Mouse (Mus musculus): Measurements from ENCODE around the gene Nktr. TPM values are rescaled to one million over a fixed set of nuclear protein-coding genes. Genes with fewer than 3 reads are reported as not detected.
A peak's percentile ranks its signal among the peaks of the same experiment; 100 is the strongest.

Gene Nktr
- polyA plus RNA-seq, 1 experiment, result 127 TPM

DNA sequence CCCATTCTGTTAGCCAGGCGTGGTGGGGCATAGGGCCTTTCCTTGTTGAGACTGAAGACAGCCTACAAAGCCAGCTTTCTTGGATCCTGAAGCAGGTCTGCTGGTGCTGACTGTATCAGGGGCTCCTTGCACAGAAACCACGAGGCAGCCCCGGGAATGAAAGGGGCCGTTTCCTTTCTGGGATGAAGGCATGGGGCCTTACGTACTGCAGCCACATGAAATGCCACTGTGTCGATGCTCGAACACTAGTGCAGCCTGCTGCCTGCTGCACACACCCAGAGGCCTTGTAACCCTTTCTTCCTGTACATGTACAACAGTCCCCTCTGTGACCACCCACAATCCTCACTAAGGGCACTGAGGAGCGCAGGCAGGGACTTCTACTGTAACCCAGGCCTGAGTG lies 37.8 kb upstream of the Nktr start:
- no peak for TF ChIP-seq POLR2A (IDR thresholded peaks at IDR 0.05; ENCODE audit: extremely low read depth, insufficient read depth, low read length)
- TF ChIP-seq CTCF (IDR thresholded peaks at IDR 0.05; ENCODE audit: extremely low read depth, insufficient read depth, low read length), result no peak
- H3K27ac ChIP-seq (ENCODE audit: insufficient read depth, low read length), result no peak overlapping the region

DNA sequence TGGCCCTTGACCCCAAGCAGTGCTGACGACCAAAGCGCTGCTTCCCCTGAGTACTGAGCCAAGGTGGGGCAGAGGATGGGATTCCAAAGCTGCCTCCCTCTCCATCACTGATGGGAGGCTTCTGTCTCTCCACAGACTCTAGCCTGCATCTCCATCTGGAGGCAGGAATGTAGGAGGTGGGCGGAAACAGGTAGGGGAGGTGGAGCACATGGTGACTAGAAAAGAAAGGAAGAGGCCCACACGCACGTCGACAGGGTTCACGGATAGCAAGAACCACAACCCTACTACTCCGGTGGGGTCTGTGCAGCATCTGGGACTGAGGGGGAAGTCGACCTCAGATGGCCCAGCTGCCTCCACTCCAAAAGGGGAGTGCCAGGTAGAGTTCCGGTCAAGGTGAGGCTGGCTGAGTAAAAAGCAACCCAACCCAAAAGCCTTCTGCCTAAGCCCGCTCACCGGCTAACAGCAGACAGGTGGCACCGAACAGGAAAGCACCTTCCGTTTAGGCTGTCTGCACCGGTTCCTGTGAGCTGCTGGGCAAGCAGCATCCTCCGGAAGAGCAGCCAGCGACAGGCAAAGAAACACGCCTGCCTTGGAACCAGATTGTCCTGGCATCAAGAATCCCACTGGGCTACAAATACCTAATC lies 36.8 kb upstream of the Nktr start:
- Histone ChIP-seq H3K4me3 (ENCODE audit: insufficient read depth, low read length) (no peak overlapping the region), H3K4me1 (ENCODE audit: control insufficient read depth, insufficient read depth, low read length) (no peaks in the 10 kb centered on the region), H3K27ac (ENCODE audit: insufficient read depth, low read length) (no peak overlapping the region)
- TF ChIP-seq CTCF (IDR thresholded peaks at IDR 0.05; ENCODE audit: extremely low read depth, insufficient read depth, low read length) (no peak), POLR2A (IDR thresholded peaks at IDR 0.05; ENCODE audit: extremely low read depth, insufficient read depth, low read length) (no peak)

More for the DNA sequence above, 37.8 kb upstream of the Nktr start:
- H3K4me1 ChIP-seq (ENCODE audit: control insufficient read depth, insufficient read depth, low read length), result no peaks in the 10 kb centered on the region
- no peak overlapping the region for H3K4me3 ChIP-seq (ENCODE audit: insufficient read depth, low read length)

DNA sequence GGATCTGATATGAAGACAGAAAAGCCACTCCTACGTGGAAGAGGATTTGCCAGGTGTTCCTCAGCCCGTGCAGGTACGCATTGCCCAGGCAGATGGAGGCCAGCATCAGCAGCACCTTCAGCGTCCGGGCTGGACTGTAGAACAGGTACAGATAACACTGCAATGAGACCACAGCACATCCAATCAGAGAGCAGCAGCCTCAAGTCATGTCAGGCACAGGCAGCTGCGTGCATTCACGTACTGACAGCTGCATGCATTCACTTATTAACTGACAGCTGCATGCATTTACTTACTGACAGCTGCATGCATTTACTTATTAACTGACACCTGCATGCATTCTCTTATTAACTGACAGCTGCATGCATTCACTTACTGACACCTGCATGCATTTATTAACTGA lies 34.3 kb upstream of the Nktr start:
- H3K27ac ChIP-seq (ENCODE audit: insufficient read depth, low read length), result no peak overlapping the region
- H3K4me1 ChIP-seq (ENCODE audit: control insufficient read depth, insufficient read depth, low read length), result no peaks in the 10 kb centered on the region
- H3K4me3 ChIP-seq (ENCODE audit: insufficient read depth, low read length), result no peak overlapping the region
- TF ChIP-seq POLR2A (IDR thresholded peaks at IDR 0.05; ENCODE audit: extremely low read depth, insufficient read depth, low read length) (no peak), CTCF (IDR thresholded peaks at IDR 0.05; ENCODE audit: extremely low read depth, insufficient read depth, low read length) (no peak)

DNA sequence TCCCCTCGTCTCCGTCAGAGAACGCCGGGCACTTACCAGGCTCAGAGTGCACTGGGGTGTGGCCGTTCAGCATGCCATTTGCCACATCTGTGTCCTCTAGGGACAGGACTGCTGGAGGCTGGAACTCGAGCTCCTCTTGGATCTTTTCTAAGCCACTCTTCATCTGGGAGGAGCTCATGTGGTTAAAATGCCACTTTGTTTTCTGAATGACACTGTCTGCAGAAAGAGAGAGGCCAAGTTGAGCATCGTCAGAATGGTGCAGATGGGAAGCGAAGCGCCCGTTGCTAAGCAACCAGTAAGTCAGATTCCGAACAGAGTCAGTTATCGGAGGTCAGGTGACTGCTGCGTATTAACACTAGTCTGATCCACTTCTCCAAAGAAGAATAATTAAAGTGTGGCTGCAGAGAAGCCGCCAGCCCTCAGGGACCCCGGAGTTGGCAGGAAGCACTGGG lies 28.7 kb upstream of the Nktr start:
- Histone ChIP-seq H3K27ac (ENCODE audit: insufficient read depth, low read length) (no peak overlapping the region), H3K4me1 (ENCODE audit: control insufficient read depth, insufficient read depth, low read length) (peaks cover 5% of the 10 kb centered on the region), H3K4me3 (ENCODE audit: insufficient read depth, low read length) (no peak overlapping the region)
- TF ChIP-seq CTCF (IDR thresholded peaks at IDR 0.05; ENCODE audit: extremely low read depth, insufficient read depth, low read length) (no peak), POLR2A (IDR thresholded peaks at IDR 0.05; ENCODE audit: extremely low read depth, insufficient read depth, low read length) (no peak)

DNA sequence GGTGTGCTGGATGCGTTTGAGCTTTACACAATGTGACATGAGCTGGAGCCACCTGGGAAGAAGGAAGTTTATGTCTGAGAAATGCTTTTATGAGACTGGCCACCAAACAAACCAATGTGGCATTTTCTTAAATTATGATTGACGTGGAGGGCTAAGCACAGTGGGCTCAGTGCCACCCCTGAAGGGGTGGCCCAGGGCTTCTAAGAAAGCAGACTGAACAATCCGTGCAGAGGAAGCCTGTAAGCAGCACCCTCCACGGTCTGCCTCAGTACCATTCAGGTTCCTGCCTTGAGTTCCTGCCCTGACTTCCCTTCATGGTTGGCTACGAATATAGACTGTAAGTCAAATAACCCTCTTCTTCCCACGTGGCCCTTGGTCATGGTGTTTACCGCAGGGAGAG lies 28.2 kb upstream of the Nktr start:
- Histone ChIP-seq H3K27ac (ENCODE audit: insufficient read depth, low read length) (no peak overlapping the region), H3K4me1 (ENCODE audit: control insufficient read depth, insufficient read depth, low read length) (peaks cover 5% of the 10 kb centered on the region), H3K4me3 (ENCODE audit: insufficient read depth, low read length) (no peak overlapping the region)
- TF ChIP-seq CTCF (IDR thresholded peaks at IDR 0.05; ENCODE audit: extremely low read depth, insufficient read depth, low read length) (no peak), POLR2A (IDR thresholded peaks at IDR 0.05; ENCODE audit: extremely low read depth, insufficient read depth, low read length) (no peak)

DNA sequence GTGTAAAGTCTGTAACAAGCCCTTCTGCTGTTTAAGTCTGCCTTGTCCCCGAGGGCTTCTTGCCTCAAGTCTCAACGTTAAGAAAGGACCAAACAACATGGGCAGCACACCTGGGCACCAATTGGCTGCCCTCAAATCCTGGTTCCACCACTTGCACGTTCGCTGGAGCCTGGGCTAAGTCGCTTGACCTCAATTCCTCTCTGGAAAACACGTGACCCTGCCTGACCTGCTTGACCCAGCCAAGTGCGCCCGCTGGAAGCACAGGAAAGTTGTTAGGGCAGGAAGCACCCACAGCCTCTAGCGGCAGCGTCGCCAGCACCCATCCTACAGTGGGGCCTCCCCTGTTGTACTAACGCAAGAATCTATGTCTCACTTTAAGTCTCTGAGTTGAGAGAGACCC lies 24.2 kb upstream of the Nktr start:
- Histone ChIP-seq H3K27ac (ENCODE audit: insufficient read depth, low read length) (no peak overlapping the region), H3K4me1 (ENCODE audit: control insufficient read depth, insufficient read depth, low read length) (peaks cover 5% of the 10 kb centered on the region), H3K4me3 (ENCODE audit: insufficient read depth, low read length) (no peak overlapping the region)
- TF ChIP-seq POLR2A (IDR thresholded peaks at IDR 0.05; ENCODE audit: extremely low read depth, insufficient read depth, low read length) (no peak), CTCF (IDR thresholded peaks at IDR 0.05; ENCODE audit: extremely low read depth, insufficient read depth, low read length) (no peak)

DNA sequence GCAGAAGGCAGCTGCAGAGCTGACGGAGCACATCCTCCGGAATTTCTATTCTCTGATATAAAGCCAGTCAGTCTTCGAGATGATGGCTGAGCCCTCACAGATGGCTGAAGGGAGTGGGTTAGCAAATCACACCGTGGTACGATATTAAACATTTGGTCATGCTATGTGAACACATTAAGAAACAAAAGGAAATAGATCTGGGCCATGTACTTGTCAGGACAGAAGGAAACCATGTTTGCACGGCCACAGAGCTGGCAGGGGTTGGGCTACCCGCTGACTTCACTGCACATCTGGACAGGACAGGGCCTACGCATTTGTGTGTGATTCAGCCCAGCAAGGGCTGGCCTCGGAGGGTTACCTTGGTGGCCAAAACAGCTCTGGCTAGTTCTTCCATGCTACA lies 22.3 kb upstream of the Nktr start:
- Histone ChIP-seq H3K27ac (ENCODE audit: insufficient read depth, low read length) (no peak overlapping the region), H3K4me1 (ENCODE audit: control insufficient read depth, insufficient read depth, low read length) (no peaks in the 10 kb centered on the region), H3K4me3 (ENCODE audit: insufficient read depth, low read length) (no peak overlapping the region)
- no peak for TF ChIP-seq CTCF (IDR thresholded peaks at IDR 0.05; ENCODE audit: extremely low read depth, insufficient read depth, low read length)
- no peak for TF ChIP-seq POLR2A (IDR thresholded peaks at IDR 0.05; ENCODE audit: extremely low read depth, insufficient read depth, low read length)

DNA sequence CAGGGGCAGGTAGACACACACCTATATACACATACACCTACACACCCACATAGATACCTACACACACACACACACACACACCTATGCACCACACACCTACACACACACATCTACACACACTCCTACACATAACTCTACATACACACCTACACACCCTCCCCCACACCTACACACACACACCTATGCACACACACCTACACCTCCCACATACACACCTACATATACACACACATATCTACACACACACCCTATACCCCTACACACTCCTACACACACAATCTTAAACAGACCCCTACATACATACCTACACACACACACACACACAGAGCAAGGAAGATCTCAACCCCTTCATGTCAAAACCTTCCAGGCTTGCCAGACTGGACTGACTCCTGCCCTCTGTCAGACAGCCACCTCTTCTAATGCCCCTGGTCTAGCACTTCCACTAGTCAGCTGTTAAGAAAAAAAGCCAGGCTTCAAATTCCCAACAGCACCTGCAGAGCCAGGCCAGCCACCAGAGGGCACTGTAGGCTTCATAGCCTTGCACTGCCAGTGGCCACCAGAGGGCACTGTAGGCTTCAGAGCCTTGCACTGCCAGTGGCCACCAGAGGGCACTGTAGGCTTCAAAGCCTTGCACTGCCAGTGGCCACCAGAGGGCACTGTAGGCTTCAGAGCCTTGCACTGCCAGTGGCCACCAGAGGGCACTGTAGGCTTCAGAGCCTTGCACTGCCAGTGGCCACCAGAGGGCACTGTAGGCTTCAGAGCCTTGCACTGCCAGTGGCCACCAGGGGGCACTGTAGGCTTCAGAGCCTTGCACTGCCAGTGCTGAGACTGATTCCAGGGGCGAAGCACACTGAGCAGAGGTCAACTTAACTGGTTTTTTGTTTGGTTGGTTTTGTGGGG lies 21.6 kb upstream of the Nktr start:
- TF ChIP-seq CTCF (IDR thresholded peaks at IDR 0.05; ENCODE audit: extremely low read depth, insufficient read depth, low read length) (peak; percentile 55), POLR2A (IDR thresholded peaks at IDR 0.05; ENCODE audit: extremely low read depth, insufficient read depth, low read length) (no peak)
- Histone ChIP-seq H3K4me1 (ENCODE audit: control insufficient read depth, insufficient read depth, low read length) (no peaks in the 10 kb centered on the region), H3K4me3 (ENCODE audit: insufficient read depth, low read length) (no peak overlapping the region), H3K27ac (ENCODE audit: insufficient read depth, low read length) (no peak overlapping the region)

DNA sequence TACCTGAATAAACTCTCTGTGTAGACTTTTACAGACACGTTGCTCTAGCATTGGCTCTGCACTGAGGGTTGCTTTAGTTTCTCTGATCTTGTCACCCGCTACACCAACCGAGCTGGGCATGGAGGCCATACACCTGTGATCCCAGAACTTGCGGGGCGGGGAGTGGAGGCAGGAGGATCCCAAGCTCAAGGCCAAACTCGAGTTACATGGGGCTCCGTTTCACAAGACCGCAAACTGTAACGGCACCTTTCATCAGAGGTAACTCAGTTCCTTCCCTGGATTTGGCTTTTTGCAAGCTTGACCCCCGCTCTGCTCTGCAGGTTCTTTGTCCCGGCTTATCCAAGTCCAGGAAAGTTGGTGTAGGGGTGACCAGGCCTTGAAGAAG lies 14.7 kb upstream of the Nktr start:
- H3K4me3 ChIP-seq (ENCODE audit: insufficient read depth, low read length), result peak overlapping the region; percentile 54
- no peak overlapping the region for H3K27ac ChIP-seq (ENCODE audit: insufficient read depth, low read length)
- no peak for TF ChIP-seq POLR2A (IDR thresholded peaks at IDR 0.05; ENCODE audit: extremely low read depth, insufficient read depth, low read length)
- peaks cover 10% of the 10 kb centered on the region for H3K4me1 ChIP-seq (ENCODE audit: control insufficient read depth, insufficient read depth, low read length)

Data from cortical plate, adult 2 months (tissue).